Mouse (Mus musculus): ENCODE data around the gene Vdac1. TPM values are rescaled to one million over a fixed set of nuclear protein-coding genes. Genes with fewer than 3 reads are reported as not detected.

Gene Vdac1
- polyA plus RNA-seq, 2 experiments, result 58.9 to 102 TPM

DNA sequence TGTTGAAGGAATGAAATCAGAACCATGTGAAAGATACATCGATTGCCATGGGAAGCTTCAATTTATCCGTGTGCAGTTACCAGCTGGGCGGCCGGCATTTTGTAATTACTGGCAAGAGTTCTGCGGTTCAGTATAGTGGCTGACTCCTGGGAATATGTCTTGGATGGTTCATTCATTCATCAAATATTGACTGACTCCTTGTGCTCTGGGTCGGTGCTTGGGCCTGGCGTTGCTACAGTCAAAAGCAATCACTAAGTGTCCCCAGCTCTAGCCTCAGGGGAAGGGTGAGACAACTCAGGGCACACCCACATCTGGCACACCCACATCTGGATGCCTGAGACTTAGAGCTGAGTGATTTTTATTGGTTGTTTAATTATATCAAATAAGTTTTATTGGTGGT is 13.2 kb downstream of the Vdac1 start:
- Histone ChIP-seq H3K4me2 (ENCODE audit: low read depth) (no peak overlapping the region), H3K9me3 (ENCODE audit: control insufficient read depth, low read length) (no peaks in the 10 kb centered on the region), H3K4me1 (replicated peaks; ENCODE audit: control insufficient read depth in 2 of 2, insufficient read depth in 2 of 2, low read length in 1 of 2) (peaks cover 0 to 17% of the 10 kb centered on the region in 2 experiments; a peak in 2 of 4 replicates), H3K36me3 (replicated peaks; ENCODE audit: control insufficient read depth, insufficient read depth, low read depth) (peaks cover 28% of the 10 kb centered on the region), H3K27ac (no peak overlapping the region), H3K4me3 (ENCODE audit: insufficient read depth in 1 of 2, low read depth in 2 of 2, low read length in 2 of 2) (no peak overlapping the region), H3K9ac (replicated peaks) (no peak overlapping the region), H3K27me3 (ENCODE audit: control insufficient read depth, insufficient read depth, low read length) (no peaks in the 10 kb centered on the region)
- ATAC-seq (ENCODE audit: insufficient read depth) (no peak), DNase-seq (ENCODE audit: low read depth in 3 of 3, low spot score in 3 of 3) (no peak)
- 77% methylated on average over 7 of the region's 7 CpGs for WGBS (ENCODE audit: insufficient replicate concordance)
- TF ChIP-seq EP300 (IDR thresholded peaks at IDR 0.05; ENCODE audit: low read depth) (no peak), CTCF (IDR thresholded peaks at IDR 0.05; ENCODE audit: low read depth) (no peak)

DNA sequence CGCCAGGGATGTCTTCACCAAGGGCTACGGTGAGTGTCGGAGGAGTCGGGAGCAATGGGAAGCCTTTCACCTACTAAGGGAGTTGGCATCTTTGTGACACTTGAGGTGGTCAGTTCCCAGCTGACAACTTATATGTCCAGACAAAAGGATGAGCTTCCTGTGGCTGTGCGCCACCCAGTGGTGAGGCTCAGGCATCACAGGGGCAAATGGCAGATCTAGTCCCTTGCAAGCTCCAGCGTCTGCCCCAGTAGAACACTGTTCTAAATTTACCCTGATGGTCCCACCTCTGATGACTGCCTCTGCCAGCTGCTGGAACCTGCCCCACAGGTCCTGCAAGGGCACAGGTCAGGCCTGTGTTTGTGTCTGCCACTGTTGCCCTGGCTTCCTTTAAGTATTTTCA is 13.7 kb downstream of the Vdac1 start:
- ATAC-seq (ENCODE audit: insufficient read depth), result 0 out of 2 replicates have a peak, but pooled peaks have one; percentile 28
- H3K4me1 ChIP-seq (replicated peaks; ENCODE audit: control insufficient read depth in 2 of 2, insufficient read depth in 2 of 2, low read length in 1 of 2), result peaks cover 0 to 12% of the 10 kb centered on the region in 2 experiments; a peak in 2 of 4 replicates
- H3K9ac ChIP-seq (replicated peaks), result no peak overlapping the region
- no peak for TF ChIP-seq EP300 (IDR thresholded peaks at IDR 0.05; ENCODE audit: low read depth)
- peak; percentile 97 for TF ChIP-seq CTCF (IDR thresholded peaks at IDR 0.05; ENCODE audit: low read depth)
- DNase-seq (ENCODE audit: low read depth in 3 of 3, low spot score in 3 of 3), result no peak
- peaks cover 33% of the 10 kb centered on the region for H3K36me3 ChIP-seq (replicated peaks; ENCODE audit: control insufficient read depth, insufficient read depth, low read depth)
- no peak overlapping the region for H3K4me2 ChIP-seq (ENCODE audit: low read depth)
- WGBS (ENCODE audit: insufficient replicate concordance), result 61% methylated on average over 6 of the region's 6 CpGs
- H3K27ac ChIP-seq, result no peak overlapping the region
- no peaks in the 10 kb centered on the region for H3K27me3 ChIP-seq (ENCODE audit: control insufficient read depth, insufficient read depth, low read length)
- H3K4me3 ChIP-seq (ENCODE audit: insufficient read depth in 1 of 2, low read depth in 2 of 2, low read length in 2 of 2), result no peak overlapping the region
- no peaks in the 10 kb centered on the region for H3K9me3 ChIP-seq (ENCODE audit: control insufficient read depth, low read length)

DNA sequence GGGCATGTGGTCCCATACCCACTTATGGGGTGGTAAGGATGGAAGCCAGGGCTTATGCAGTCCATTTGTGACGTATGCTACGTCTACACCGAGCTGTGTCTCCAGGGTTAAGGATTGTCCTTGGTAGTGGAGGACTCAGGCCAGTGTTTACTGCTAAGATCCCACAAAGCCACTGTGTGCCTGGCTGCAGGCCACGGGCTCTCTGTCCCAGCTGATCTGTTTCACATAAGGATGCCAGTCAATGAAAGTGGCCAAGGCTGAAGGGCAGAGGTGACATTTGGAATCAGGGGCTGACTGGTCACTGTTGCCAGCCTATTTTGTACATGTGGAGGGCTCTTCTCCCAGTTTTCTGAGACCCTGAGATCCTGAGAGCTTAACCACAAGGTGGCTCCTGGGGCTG is 16.9 kb downstream of the Vdac1 start:
- H3K27ac ChIP-seq, result no peak overlapping the region
- no peak overlapping the region for H3K4me2 ChIP-seq (ENCODE audit: low read depth)
- H3K9ac ChIP-seq (replicated peaks), result no peak overlapping the region
- ATAC-seq (ENCODE audit: insufficient read depth) (no peak), DNase-seq (ENCODE audit: low read depth in 3 of 3, low spot score in 3 of 3) (no peak)
- no peaks in the 10 kb centered on the region for H3K9me3 ChIP-seq (ENCODE audit: control insufficient read depth, low read length)
- H3K36me3 ChIP-seq (replicated peaks; ENCODE audit: control insufficient read depth, insufficient read depth, low read depth), result peaks cover 36% of the 10 kb centered on the region
- 0 out of 4 replicates have a peak, but pooled peaks cover 0 to 2% of the 10 kb centered on the region in 2 experiments for H3K4me1 ChIP-seq (replicated peaks; ENCODE audit: control insufficient read depth in 2 of 2, insufficient read depth in 2 of 2, low read length in 1 of 2)
- TF ChIP-seq EP300 (IDR thresholded peaks at IDR 0.05; ENCODE audit: low read depth) (no peak), CTCF (IDR thresholded peaks at IDR 0.05; ENCODE audit: low read depth) (no peak)
- H3K27me3 ChIP-seq (ENCODE audit: control insufficient read depth, insufficient read depth, low read length), result no peaks in the 10 kb centered on the region
- no peak overlapping the region for H3K4me3 ChIP-seq (ENCODE audit: insufficient read depth in 1 of 2, low read depth in 2 of 2, low read length in 2 of 2)
- WGBS (ENCODE audit: insufficient replicate concordance), result 70% methylated on average over 4 of the region's 4 CpGs

DNA sequence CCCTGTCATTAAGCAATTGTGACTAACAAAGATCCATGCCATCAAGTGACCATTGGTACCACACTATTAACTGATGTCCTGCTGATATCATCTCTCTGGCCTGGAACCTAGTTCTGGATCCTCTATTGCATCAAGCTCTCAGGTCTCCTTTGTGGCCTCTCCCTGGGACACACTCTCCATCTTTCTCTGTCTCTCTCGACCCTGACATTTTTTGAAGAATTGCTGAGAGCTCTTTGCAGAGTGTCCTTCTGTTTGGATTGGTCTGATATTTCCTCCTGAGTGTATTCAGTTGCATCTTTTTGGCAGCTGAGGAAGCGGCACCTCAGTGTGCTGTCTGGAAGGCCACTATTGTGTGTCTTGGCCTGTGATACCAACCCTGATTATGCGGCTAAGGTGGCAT is 18.6 kb downstream of the Vdac1 start:
- Histone ChIP-seq H3K27ac (no peak overlapping the region), H3K36me3 (replicated peaks; ENCODE audit: control insufficient read depth, insufficient read depth, low read depth) (peaks cover 42% of the 10 kb centered on the region), H3K9me3 (ENCODE audit: control insufficient read depth, low read length) (no peaks in the 10 kb centered on the region), H3K4me2 (ENCODE audit: low read depth) (no peak overlapping the region), H3K27me3 (ENCODE audit: control insufficient read depth, insufficient read depth, low read length) (no peaks in the 10 kb centered on the region), H3K4me1 (replicated peaks; ENCODE audit: control insufficient read depth in 2 of 2, insufficient read depth in 2 of 2, low read length in 1 of 2) (no peaks in the 10 kb centered on the region), H3K9ac (replicated peaks) (no peak overlapping the region), H3K4me3 (ENCODE audit: insufficient read depth in 1 of 2, low read depth in 2 of 2, low read length in 2 of 2) (no peak overlapping the region)
- DNase-seq (ENCODE audit: low read depth in 3 of 3, low spot score in 3 of 3), result no peak
- TF ChIP-seq CTCF (IDR thresholded peaks at IDR 0.05; ENCODE audit: low read depth) (no peak), EP300 (IDR thresholded peaks at IDR 0.05; ENCODE audit: low read depth) (no peak)
- 85% methylated on average over 3 of the region's 3 CpGs for WGBS (ENCODE audit: insufficient replicate concordance)
- no peak for ATAC-seq (ENCODE audit: insufficient read depth)

DNA sequence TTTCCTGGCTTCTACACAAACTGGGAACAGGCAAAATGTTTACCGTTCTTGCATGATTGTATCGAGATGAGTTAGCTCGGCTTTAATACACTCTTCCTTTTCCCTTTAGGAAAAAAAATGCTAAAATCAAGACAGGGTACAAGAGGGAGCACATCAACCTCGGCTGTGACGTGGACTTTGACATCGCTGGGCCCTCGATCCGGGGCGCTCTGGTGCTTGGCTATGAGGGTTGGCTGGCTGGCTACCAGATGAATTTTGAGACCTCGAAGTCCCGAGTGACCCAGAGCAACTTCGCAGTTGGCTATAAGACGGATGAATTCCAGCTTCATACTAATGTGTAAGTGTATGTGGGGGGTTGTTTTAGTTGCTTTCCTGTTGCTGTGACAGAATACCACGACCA is 23.1 kb downstream of the Vdac1 start:
- no peak overlapping the region for H3K9ac ChIP-seq (replicated peaks)
- no peaks in the 10 kb centered on the region for H3K27me3 ChIP-seq (ENCODE audit: control insufficient read depth, insufficient read depth, low read length)
- 83% methylated on average over 14 of the region's 14 CpGs for WGBS (ENCODE audit: insufficient replicate concordance)
- H3K36me3 ChIP-seq (replicated peaks; ENCODE audit: control insufficient read depth, insufficient read depth, low read depth), result peaks cover 45% of the 10 kb centered on the region
- H3K4me2 ChIP-seq (ENCODE audit: low read depth), result no peak overlapping the region
- no peak overlapping the region for H3K27ac ChIP-seq
- ATAC-seq (ENCODE audit: insufficient read depth), result no peak
- no peak overlapping the region for H3K4me3 ChIP-seq (ENCODE audit: insufficient read depth in 1 of 2, low read depth in 2 of 2, low read length in 2 of 2)
- H3K9me3 ChIP-seq (ENCODE audit: control insufficient read depth, low read length), result no peaks in the 10 kb centered on the region
- no peaks in the 10 kb centered on the region for H3K4me1 ChIP-seq (replicated peaks; ENCODE audit: control insufficient read depth in 2 of 2, insufficient read depth in 2 of 2, low read length in 1 of 2)
- no peak for TF ChIP-seq CTCF (IDR thresholded peaks at IDR 0.05; ENCODE audit: low read depth)
- no peak for TF ChIP-seq EP300 (IDR thresholded peaks at IDR 0.05; ENCODE audit: low read depth)
- no peak for DNase-seq (ENCODE audit: low read depth in 3 of 3, low spot score in 3 of 3)

All from liver, embryonic 14.5 days (tissue).